23 mouse cellular contexts compared by ENCODE assay signal in the genomic region with DNA sequence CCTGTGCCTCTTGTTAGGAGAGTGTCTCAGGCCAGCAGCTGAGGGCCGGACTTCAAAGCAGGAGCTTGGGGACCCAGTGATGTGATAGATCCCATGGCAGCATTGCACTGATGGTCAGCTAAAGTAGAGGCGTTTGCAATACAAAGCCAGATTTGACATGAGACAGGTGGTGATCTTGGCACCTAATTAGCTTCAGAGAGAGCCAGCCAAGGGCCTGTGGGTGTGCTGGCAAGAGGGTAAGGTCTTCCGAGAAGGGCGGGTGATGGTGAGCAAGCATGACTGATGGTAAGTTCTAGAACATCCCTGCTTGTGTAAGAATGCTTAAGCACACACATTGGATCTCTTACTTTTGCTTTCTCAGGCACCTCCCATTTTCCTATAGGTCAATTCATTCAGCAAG. TPM values are rescaled to one million over a fixed set of nuclear protein-coding genes. Genes with fewer than 3 reads are reported as not detected.
DNase-seq lines count a peak whose midpoint lies in the region; ATAC-seq and TF ChIP-seq lines count a peak whose summit lies in the region.
"Had no signal": no experiment of that assay in that cellular context is flagged by ENCODE, and none has a peak within 500 bp of the region (broad histone marks: within the 10 kb centered on the region; RNA-seq: fewer than 3 reads in every experiment).

No protein-coding gene starts in this region.

- H3K9me3 ChIP-seq in neural tube, embryonic 15.5 days (replicated peaks) = no peaks in the 10 kb centered on the region
- H3K9me3 ChIP-seq: embryonic facial prominence, embryonic 12.5 days; forebrain, embryonic 13.5 days; kidney, embryonic 15.5 days; limb, embryonic 15.5 days; liver, embryonic 15.5 days; megakaryocyte, embryonic 14.5 days; midbrain, embryonic 15.5 days had no signal

- no peak for ATAC-seq in neural tube, embryonic 15.5 days (ENCODE audit: low FRiP score)
- ATAC-seq: forebrain, embryonic 13.5 days; hindbrain, embryonic 16.5 days; intestine, embryonic 16.5 days; midbrain, embryonic 15.5 days had no signal

- peak; percentile 67 for DNase-seq in heart, adult 11 months
- DNase-seq in heart, adult 2 months = no peak
- peak; percentile 88 for DNase-seq in brain, adult 2 months (ENCODE audit: low read depth, low spot score)
- peak; percentile 70 for DNase-seq in cerebellum, adult 8-10 months
- peak; percentile 79 to 81 for DNase-seq in cerebellum, postnatal 36 days
- no peak for DNase-seq in thymus, adult 2 months
- DNase-seq in thymus, postnatal 4 days = no peak
- DNase-seq: adrenal gland, postnatal 10 days; gastrocnemius, adult 2 months; layer of hippocampus, adult 9-11 months had no signal

- no peaks in the 10 kb centered on the region for H3K27me3 ChIP-seq in heart, adult 2 months (ENCODE audit: control insufficient read depth, insufficient read depth, low read length)
- no peaks in the 10 kb centered on the region for H3K27me3 ChIP-seq in neural tube, embryonic 15.5 days (replicated peaks)
- no peaks in the 10 kb centered on the region for H3K27me3 ChIP-seq in thymus, adult 2 months (ENCODE audit: control insufficient read depth, insufficient read depth, low read length)
- H3K27me3 ChIP-seq: embryonic facial prominence, embryonic 12.5 days; forebrain, embryonic 13.5 days; kidney, embryonic 15.5 days; limb, embryonic 15.5 days; liver, embryonic 15.5 days; midbrain, embryonic 15.5 days had no signal

- no peaks in the 10 kb centered on the region for H3K4me1 ChIP-seq in heart, adult 2 months (ENCODE audit: control insufficient read depth, insufficient read depth, low read length)
- no peaks in the 10 kb centered on the region for H3K4me1 ChIP-seq in neural tube, embryonic 15.5 days
- no peaks in the 10 kb centered on the region for H3K4me1 ChIP-seq in thymus, adult 2 months (replicated peaks; ENCODE audit: control insufficient read depth, insufficient read depth, low read length)
- H3K4me1 ChIP-seq: embryonic facial prominence, embryonic 12.5 days; forebrain, embryonic 13.5 days; kidney, embryonic 15.5 days; limb, embryonic 15.5 days; liver, embryonic 15.5 days; megakaryocyte, embryonic 14.5 days; midbrain, embryonic 15.5 days had no signal

- H3K27ac ChIP-seq in heart, adult 2 months = no peak overlapping the region
- H3K27ac ChIP-seq in neural tube, embryonic 15.5 days (replicated peaks) = no peak overlapping the region
- no peak overlapping the region for H3K27ac ChIP-seq in thymus, adult 2 months (ENCODE audit: control insufficient read depth, insufficient read depth, low read length)
- H3K27ac ChIP-seq: embryonic facial prominence, embryonic 12.5 days; forebrain, embryonic 13.5 days; gastrocnemius, adult 2 months; kidney, embryonic 15.5 days; left cerebral cortex, adult 2 months; limb, embryonic 15.5 days; liver, embryonic 15.5 days; midbrain, embryonic 15.5 days; stomach, postnatal 0 days had no signal

- 70% methylated on average over 4 of the region's 4 CpGs for WGBS in heart, adult 2 months
- WGBS in neural tube, embryonic 15.5 days = 78% methylated on average over 4 of the region's 4 CpGs
- WGBS in thymus, adult 2 months = 82% methylated on average over 4 of the region's 4 CpGs

- no peak overlapping the region for H3K4me2 ChIP-seq in neural tube, embryonic 15.5 days
- H3K4me2 ChIP-seq: embryonic facial prominence, embryonic 12.5 days; forebrain, embryonic 13.5 days; heart, embryonic 11.5 days; kidney, embryonic 15.5 days; limb, embryonic 15.5 days; liver, embryonic 15.5 days; midbrain, embryonic 15.5 days had no signal

- no peaks in the 10 kb centered on the region for H3K36me3 ChIP-seq in heart, adult 2 months (ENCODE audit: control insufficient read depth, insufficient read depth, low read length)
- no peaks in the 10 kb centered on the region for H3K36me3 ChIP-seq in neural tube, embryonic 15.5 days
- no peaks in the 10 kb centered on the region for H3K36me3 ChIP-seq in thymus, adult 2 months (ENCODE audit: control insufficient read depth, insufficient read depth, low read length)
- H3K36me3 ChIP-seq: embryonic facial prominence, embryonic 12.5 days; kidney, embryonic 15.5 days; limb, embryonic 15.5 days; liver, embryonic 15.5 days; midbrain, embryonic 15.5 days had no signal

- TF ChIP-seq POLR2A in heart, adult 2 months (IDR thresholded peaks at IDR 0.05; ENCODE audit: insufficient read depth, low read depth, low read length) = no peak
- no peak for TF ChIP-seq POLR2A in thymus, adult 2 months (IDR thresholded peaks at IDR 0.05; ENCODE audit: control insufficient read depth, extremely low read depth, insufficient read depth, low read length, poor library complexity)

- no peak overlapping the region for H3K9ac ChIP-seq in heart, adult 2 months (ENCODE audit: low read depth, low read length)
- H3K9ac ChIP-seq in neural tube, embryonic 15.5 days (replicated peaks) = no peak overlapping the region
- H3K9ac ChIP-seq: embryonic facial prominence, embryonic 12.5 days; forebrain, embryonic 13.5 days; kidney, embryonic 15.5 days; limb, embryonic 15.5 days; liver, embryonic 15.5 days; midbrain, embryonic 15.5 days had no signal

- intact Hi-C loops in heart, adult 2 months (cut with DNase I) = no loop called here

- TF ChIP-seq CTCF in heart, adult 2 months (IDR thresholded peaks at IDR 0.05) = no peak
- TF ChIP-seq CTCF in thymus, adult 2 months (IDR thresholded peaks at IDR 0.05; ENCODE audit: borderline replicate concordance, control insufficient read depth, extremely low read depth, insufficient read depth, low read length, poor library complexity) = no peak

- no peak overlapping the region for H3K4me3 ChIP-seq in heart, adult 2 months
- no peak overlapping the region for H3K4me3 ChIP-seq in neural tube, embryonic 15.5 days (replicated peaks)
- H3K4me3 ChIP-seq in thymus, adult 2 months (ENCODE audit: control insufficient read depth, insufficient read depth, low read length) = no peak overlapping the region
- H3K4me3 ChIP-seq: embryonic facial prominence, embryonic 12.5 days; forebrain, embryonic 13.5 days; gastrocnemius, adult 2 months; kidney, embryonic 15.5 days; left cerebral cortex, adult 2 months; limb, embryonic 15.5 days; liver, embryonic 15.5 days; megakaryocyte, embryonic 14.5 days; midbrain, embryonic 15.5 days had no signal

- no peak for TF ChIP-seq EP300 in heart, adult 2 months (IDR thresholded peaks at IDR 0.05; ENCODE audit: insufficient read depth, low read depth, low read length)

- H3K79me2 ChIP-seq in heart, adult 2 months (replicated peaks; ENCODE audit: control insufficient read depth, insufficient read depth, low read length) = no peaks in the 10 kb centered on the region

RNA-seq across cellular contexts. Expression of a gene that starts 37.1 kb away (rescaled TPM):
- total RNA-seq in heart, adult 2 months (2021) = 10 to 100 TPM; 30.9 to 33.7 TPM
- 18.6 and 22.7 TPM in 2 replicates for polyA plus RNA-seq in heart, adult 2 months (2012; rRNA removed)
- polyA plus RNA-seq in neural tube, embryonic 15.5 days (2015; fragmentation: Nextera tagmentation; extraction: Ambion mirVana) = 50.7 and 53.5 TPM in 2 replicates
- 16.2 and 20.3 TPM in 2 replicates for polyA plus RNA-seq in thymus, adult 2 months (2012; rRNA removed)

Comparison
In these comparisons a context has a peak if more than half of its experiments do, and no peak if none do; other contexts are left out.
1. DNase-seq: peak in heart, adult 11 months (single experiment), brain, adult 2 months (single experiment), cerebellum, adult 8-10 months (single experiment) and cerebellum, postnatal 36 days (2 of 2); none in heart, adult 2 months (0 of 2), thymus, adult 2 months (single experiment) and thymus, postnatal 4 days (single experiment).